Mouse (Mus musculus): ENCODE results near the gene Lpp.

GRCm38 (mm10) chr16:24653041-24653440, 259.7 kb downstream of the Lpp start:
- TF ChIP-seq CTCF (IDR thresholded peaks at IDR 0.05; ENCODE audit: borderline replicate concordance, control insufficient read depth, extremely low read depth, insufficient read depth, low read length, poor library complexity) (no peak), POLR2A (IDR thresholded peaks at IDR 0.05; ENCODE audit: control insufficient read depth, extremely low read depth, insufficient read depth, low read length, poor library complexity) (no peak)

All from thymus, adult 2 months (tissue).